Mouse (Mus musculus) thymus, postnatal 14 days (tissue): Measurements from ENCODE around the gene Gm19345.

Source experiments
- DNase-seq: peaks from one replicate; pipeline ENCODE4 v3.0.0; 2021

Gm19345 gene

DNA sequence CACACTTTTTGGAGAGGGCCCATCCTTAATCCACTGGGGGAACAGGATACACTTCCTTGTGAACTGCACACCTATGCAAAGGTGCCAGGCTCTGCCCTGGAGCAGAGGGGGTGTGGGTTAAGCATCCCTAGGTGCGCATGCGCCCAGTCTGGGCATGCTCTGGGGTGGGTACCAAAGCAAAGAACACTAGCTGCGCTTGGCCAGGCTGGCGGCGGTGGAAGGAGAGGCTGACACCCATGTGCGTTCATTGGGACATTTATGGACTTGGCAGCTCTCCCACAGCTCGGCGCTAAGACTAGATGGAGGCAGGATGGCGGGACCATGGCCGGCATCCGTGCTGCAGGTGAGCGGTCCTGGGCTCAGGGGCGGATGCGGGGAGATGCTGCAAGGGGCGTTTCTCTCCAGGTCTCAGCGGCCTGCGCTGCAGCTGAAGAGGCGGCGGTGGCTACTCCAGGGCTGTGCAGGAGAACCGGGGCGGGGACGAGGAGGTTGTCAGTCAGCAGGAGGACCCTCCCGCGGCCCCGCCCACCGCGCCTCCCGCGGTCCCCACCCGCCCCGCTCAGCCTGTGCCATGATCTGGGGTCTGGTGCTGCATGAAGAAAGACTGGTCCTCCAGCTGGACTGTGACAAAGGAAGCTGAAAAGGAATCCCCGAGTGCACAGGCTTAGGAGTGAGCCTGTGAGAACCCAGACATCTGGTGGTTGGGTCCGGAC is at the start of gene Gm19345:
Gene Gm19345, plus strand, starts transcription at position 146 of the 713 bp plus-strand sequence.
- peak; percentile 61 for DNase-seq

DNA sequence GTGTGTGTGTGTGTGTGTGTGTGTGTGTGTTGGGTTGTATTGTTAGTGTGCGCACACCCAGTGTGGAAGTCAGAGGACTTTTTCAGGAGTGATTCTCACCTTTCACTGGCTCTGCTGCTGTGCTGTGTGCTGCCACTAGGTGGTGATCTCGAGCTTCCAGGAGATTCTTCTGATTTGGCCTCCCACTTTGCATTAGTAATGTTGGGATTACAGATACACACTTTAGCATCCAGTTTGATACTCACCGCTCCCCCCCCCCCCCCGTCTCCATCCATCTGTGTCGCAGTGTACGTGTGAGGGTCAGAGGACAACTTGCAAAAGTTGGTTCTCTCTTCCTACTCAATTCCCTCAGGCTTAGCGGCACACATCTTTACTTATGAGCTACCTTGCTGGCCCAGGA is 48.8 kb upstream of the Gm19345 start:
- DNase-seq, result peak; percentile 83

GRCm38 (mm10) chr7:19806356-19806969 is 45.3 kb upstream of the Gm19345 start:
- DNase-seq, result no peak

GRCm38 (mm10) chr7:19809369-19809768 is 42.4 kb upstream of the Gm19345 start:
- DNase-seq, result no peak

GRCm38 (mm10) chr7:19811114-19811513 is 40.7 kb upstream of the Gm19345 start:
- DNase-seq, result peak; percentile 24

- no peak for DNase-seq
Measured at GRCm38 (mm10) chr7:19813161-19813560, 38.6 kb upstream of the Gm19345 start.

GRCm38 (mm10) chr7:19813579-19814122 is 38.2 kb upstream of the Gm19345 start:
- no peak for DNase-seq

GRCm38 (mm10) chr7:19815296-19816223 is 36.2 kb upstream of the Gm19345 start:
- DNase-seq, result peak; percentile 20

DNA sequence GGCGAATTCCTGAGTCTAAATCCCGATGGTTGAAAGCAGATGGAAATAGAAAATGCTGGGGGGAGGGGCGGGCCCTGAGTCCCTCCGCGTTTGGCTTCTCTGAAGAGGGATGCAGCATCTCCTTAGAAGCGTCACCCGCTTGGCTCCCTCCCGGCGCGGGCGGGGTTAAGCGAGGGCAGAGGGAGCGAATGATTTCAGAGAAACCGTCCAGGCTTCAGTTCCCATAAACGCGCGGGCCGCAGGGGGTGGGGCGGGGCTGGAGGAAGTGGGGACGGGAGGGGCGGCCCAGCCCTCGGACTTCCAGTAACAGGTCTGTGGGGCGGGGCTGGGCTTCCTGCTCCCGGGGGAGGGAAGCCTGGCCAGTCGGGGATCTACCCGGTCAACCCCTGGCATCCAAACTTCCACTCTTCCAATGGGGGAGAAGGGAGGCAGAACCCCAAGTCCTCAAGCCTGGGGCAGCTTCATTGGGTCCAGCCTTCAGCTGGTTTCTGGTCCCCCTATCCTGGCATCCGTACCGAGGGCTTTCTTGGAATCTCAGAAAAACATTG is 35.5 kb upstream of the Gm19345 start:
- DNase-seq, result peak; percentile 78

GRCm38 (mm10) chr7:19817382-19818105 is 34.3 kb upstream of the Gm19345 start:
- peak; percentile 87 for DNase-seq

DNA sequence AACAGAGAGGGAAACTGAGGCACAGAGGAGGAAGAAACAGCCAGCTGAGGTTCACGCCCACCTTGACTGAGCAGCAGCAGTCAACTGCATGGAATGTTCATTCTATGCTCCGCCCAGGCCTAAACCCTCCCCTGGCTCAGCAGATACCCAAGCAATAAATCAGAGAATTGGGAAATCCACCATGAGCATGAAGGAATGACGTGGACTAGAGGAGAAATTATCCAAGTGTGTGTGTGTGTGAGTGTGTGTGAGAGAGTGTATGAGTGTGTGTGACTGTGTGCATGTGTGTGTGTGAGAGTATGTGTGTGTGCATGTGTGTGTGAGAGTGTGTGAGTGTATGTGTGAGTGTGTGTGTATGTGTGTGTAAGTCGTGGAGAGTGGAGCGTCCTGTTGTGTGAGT is 33.4 kb upstream of the Gm19345 start:
- no peak for DNase-seq

DNA sequence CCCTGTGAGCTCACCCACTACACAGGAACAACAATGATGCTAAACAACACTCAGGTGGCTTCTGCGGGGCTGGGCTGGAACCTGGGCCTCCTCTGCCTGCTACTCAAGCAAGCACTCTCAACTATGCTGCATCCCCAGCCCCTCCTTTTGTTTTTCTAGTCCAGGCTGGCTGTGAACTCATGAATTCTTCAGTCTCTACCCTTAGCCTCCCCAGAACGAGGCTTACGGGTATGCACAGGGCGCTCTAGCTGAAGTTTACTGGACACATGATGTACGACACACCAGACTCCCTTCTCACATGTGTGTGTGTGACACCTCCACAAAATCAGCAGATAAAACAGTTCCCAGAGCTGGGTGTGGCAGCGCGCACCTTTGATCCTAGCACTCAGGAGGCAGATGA is 32.9 kb upstream of the Gm19345 start:
- DNase-seq, result no peak

- no peak for DNase-seq
Measured at GRCm38 (mm10) chr7:19820347-19821048, 31.3 kb upstream of the Gm19345 start.

DNA sequence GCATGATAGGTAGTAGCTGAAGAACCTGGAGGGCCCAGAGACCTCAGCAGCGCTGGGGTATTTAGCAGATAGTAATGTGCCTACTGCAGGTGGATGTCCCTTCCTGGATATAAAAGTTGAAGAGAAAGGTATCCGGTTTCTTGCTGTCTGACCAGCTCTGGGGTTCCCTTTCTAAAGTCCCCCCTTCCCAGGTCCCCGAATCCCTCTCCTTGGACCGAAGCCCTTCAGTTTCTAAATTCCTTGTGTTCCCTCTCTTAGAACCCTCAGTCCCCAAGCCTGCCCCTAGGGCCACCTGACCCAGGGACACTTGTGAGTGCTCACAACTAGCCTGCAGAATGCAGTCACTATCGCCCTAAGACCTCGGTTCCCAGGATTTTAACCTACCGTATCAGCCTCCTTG is 30.2 kb upstream of the Gm19345 start:
- no peak for DNase-seq

- no peak for DNase-seq
Measured at GRCm38 (mm10) chr7:19822193-19822592, 29.6 kb upstream of the Gm19345 start.

DNA sequence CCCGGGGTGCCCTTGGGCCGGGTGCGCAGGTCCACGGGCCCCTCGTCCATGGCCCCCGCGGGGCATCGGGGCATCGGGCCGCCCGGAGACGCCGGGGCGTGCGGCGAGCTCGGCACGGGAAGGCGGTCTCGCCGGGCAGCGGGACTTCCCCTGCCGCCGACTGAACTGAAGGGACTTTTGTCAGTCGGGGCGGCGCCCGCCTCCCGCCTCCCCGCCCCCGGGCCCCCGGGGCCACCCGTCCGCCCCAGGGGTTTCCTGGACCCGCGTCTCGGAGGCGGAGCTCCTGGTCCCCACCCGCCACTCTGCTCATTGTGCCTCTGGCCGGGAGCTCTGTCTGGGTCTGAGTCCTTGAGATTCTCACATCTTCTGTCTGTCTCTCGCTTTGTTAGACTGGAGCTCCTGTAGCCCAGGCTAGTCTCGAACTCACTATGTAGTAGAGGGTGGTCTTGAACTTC is 29.2 kb upstream of the Gm19345 start, which contains the start of gene Bcl3:
Gene Bcl3, minus strand, starts transcription at position 167 of the 455 bp plus-strand sequence.
- peak; percentile 68 for DNase-seq

DNA sequence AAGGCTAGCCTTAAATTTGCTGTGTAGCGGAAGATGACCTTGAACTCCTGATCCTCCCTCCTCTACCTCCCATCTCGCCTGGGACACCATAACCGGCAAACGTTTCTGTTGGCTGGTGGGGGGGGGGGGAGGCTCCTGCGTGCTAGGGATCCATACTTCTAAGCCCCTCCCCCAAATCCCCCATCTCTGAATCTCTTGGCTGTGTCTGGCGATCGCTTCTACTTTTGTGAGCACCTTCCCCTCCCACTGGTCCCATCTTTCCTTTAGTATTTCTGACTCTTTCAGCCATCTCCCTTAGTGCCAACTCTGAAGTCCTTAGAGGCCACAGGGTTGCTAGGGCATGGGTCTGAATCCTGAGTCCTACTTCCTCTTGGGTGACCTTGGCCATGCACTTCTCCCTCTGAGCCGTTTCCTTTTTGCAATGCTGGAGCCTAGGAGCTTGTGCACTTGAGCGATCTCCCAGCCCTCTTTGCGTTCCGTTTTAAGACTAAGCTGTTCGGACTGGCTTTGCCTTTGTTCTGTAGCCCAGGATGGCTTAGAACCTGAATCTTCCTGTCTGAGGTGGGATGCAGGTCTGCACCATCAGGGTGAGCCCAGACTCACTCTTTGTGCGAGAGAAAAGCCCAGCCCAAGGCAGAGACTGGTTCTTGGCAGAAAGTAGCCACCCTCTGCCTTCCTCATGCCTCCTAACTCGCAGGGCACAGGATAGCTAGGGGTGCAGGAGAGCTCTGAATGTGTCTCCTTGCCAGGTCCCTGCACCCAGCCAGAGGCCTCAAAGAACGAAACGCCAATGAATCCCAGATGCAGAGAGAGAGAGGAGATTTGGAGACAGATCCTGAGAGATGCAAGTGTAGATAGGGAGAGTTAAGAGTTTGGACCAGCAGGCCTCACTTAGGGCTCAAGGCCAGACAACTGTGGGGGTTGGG is 28.3 kb upstream of the Gm19345 start:
- DNase-seq, result no peak

DNA sequence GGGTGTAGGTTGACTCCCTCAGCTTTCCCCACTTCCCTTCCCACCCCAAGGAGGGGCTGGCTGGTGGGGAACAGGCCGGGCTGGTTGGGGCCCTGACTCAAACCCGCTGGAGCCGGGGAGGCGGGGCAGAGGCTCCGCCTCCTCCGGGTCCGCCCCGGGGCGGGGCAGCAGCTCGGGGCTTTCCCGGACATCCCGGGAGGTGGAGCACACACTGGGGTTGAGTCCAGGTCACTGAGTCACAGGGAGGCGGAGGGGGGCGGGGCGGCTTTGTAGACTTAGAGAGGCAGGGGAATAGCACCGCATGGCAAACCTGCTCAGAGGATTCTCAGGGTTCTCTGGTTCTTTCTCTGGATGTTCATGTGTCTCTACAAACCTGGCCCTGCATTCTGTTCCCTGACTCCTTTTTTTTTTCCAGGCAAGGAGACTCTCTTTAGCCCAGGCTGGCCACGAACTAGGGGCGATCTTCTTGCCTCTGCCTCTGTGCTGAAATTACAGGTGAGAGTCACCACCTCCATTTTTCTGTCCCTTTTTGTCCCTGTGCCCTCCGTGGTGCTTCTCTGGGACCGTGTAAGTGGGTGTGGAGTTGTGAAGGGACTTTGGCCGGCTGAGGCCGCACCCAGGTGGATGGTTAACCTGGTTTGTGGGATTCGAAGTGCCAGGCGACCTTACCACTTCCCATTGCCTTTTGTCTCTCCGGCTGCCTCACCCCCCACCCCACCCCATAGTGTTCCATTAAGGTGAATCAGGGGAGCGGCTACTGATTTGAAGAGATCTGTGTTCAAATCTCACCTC is 27.4 kb upstream of the Gm19345 start:
- DNase-seq, result peak; percentile 76

DNA sequence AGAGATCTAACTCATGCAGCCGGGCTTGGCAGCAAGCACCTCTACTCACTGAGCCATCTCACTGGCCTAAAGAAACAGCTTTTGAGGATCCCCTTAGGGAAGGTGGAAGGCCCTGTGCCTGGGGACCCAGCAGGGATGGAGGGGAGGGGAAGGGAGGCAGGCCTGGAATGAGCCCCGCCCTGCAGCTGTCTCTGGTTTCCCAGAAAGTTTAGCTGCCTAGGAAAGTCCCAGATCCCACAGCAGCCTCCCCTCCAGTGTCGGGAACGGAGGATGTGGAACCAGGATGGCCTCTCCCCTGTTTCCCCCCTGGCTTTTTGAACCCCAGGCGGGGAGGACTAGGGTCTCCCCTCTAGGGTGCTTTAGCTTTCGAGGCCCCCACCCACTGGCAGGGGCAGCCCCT is 25.0 kb upstream of the Gm19345 start:
- DNase-seq, result no peak
